Mouse (Mus musculus) bone marrow macrophage, adult 2 months (primary cell): Measurements from ENCODE around the gene Itsn1.

Experiments
- CTCF ChIP-seq: IDR thresholded peaks from 2 replicates; pipeline ENCODE4 v1.5.1; 2012; ENCODE audit warnings: low read depth, mild to moderate bottlenecking, low read length, moderate library complexity
- POLR2A ChIP-seq: IDR thresholded peaks from 2 replicates; pipeline ENCODE4 v1.6.1; 2012; ENCODE audit warnings: mild to moderate bottlenecking, low read depth, low read length, borderline replicate concordance

DNA sequence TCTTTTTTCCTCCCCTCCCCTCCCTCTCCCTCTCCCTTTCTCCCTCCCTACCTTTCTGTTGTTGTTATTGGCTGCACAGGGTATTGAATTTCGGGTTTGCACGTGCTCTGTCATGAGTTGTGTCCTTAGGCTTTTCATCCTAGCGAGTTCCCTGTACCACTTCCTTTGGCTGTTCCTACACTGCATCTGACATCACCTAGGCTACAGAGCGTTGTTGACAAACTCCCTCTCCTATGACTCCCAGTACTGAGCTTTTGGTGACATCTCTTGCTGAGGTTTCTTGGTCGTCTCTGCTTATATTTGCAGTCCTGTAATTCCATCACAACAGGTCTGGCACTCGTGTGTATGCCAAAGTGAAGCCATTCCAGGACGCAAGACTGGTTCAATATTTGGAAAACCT lies 14.0 kb downstream of the Itsn1 start:
- TF ChIP-seq CTCF (no peak), POLR2A (no peak)
